Mouse (Mus musculus) intestine, embryonic 15.5 days (tissue): ENCODE measurements around the gene Gm28305. TPM values are rescaled to one million over a fixed set of nuclear protein-coding genes. Genes with fewer than 3 reads are reported as not detected.

Experiments used
- ATAC-seq: fragments of 200-750 bp; cut with Nextera tagmentation; 2 replicates; pipeline ENCODE4 v1.8.0; 2017; ENCODE audit warnings: moderate TSS enrichment, moderate library complexity
- H3K27ac ChIP-seq: fragments of 300-500 bp; sonication (generic); 2 replicates; pipeline ENCODE4 v1.5.1; 2015; ENCODE audit warnings: mild to moderate bottlenecking, inconsistent platforms
- H3K27me3 ChIP-seq: fragments of 300-500 bp; sonication (generic); replicated peaks from 2 replicates; pipeline ENCODE4 v1.6.1; 2015; ENCODE audit warnings: inconsistent platforms
- H3K36me3 ChIP-seq: fragments of 300-500 bp; sonication (generic); 2 replicates; pipeline ENCODE4 v1.6.1; 2015; ENCODE audit warnings: inconsistent platforms
- H3K4me1 ChIP-seq: fragments of 300-500 bp; sonication (generic); replicated peaks from 2 replicates; pipeline ENCODE4 v1.6.1; 2015; ENCODE audit warnings: inconsistent platforms
- H3K4me2 ChIP-seq: fragments of 300-500 bp; sonication (generic); replicated peaks from 2 replicates; pipeline ENCODE4 v1.6.1; 2015; ENCODE audit warnings: mild to moderate bottlenecking, inconsistent platforms
- H3K4me3 ChIP-seq: fragments of 300-500 bp; sonication (generic); replicated peaks from 2 replicates; pipeline ENCODE4 v1.5.1; 2015; ENCODE audit warnings: inconsistent platforms
- H3K9ac ChIP-seq: fragments of 300-500 bp; sonication (generic); 2 replicates; pipeline ENCODE4 v1.6.1; 2015; ENCODE audit warnings: inconsistent platforms
- H3K9me3 ChIP-seq: fragments of 300-500 bp; sonication (generic); 2 replicates; pipeline ENCODE4 v1.6.1; 2016; ENCODE audit warnings: inconsistent platforms
- WGBS: fragments of 180-500 bp; shearing (Covaris S2); methylation state at CpG from one replicate; pipeline ENCODE4 v1.1.7; 2015; 5-methylcytosine and 5-hydroxymethylcytosine counted together
- polyA plus RNA-seq: library from polyadenylated mRNA; unstranded; fragments of >200 nt; fragmentation: Nextera tagmentation; extraction: Ambion mirVana; gene quantifications from 2 replicates; pipeline ENCODE4 v1.2.1, GENCODE M21; 2015

Gm28305 gene
- polyA plus RNA-seq, 1 experiment from 2014 or later, result not detected

DNA sequence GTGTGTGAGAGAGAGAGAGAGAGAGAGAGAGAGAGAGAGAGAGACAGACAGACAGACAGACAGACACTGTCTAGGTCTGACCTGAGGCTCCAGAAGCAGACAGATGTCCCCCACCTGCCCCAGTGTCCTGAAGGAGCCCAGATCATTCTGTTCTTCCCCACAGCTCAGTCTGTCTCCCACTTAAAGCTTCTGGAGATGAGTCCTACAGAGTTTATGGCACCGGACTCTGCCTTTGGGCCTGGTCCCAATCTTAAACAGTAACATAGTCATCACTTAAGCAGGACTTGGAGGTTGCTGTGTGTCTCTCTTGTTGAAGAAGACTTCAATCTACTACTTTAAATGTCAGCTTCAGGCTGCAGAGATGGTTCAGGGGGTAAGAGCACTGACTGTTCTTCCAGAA is 38.3 kb downstream of the Gm28305 start:
- Histone ChIP-seq H3K4me3 (no peak overlapping the region), H3K36me3 (no peaks in the 10 kb centered on the region), H3K27me3 (no peaks in the 10 kb centered on the region), H3K27ac (no peak overlapping the region), H3K9me3 (no peaks in the 10 kb centered on the region), H3K9ac (no peak overlapping the region), H3K4me2 (no peak overlapping the region), H3K4me1 (no peaks in the 10 kb centered on the region)
- WGBS, result 93% methylated on average over 1 of the region's 1 CpGs
- no peak for ATAC-seq

DNA sequence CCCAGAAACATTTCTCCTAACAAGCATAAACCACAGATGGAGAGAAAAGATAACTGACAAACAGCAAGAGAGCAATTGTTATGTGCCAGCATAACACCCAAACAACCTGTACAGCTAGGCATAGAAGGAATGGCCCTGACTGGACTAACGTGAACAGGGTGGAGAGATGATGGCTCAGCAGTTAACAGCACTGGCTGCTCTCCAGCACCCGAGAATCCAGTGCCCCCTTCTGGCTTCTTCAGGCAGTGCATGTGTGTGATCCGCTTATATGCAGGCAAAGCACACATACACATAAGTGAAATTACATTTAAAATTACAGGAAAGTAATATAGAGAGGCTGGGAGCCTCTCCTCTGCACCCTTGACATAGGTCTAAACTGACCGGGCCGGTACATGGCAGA is 38.9 kb downstream of the Gm28305 start:
- H3K27me3 ChIP-seq, result no peaks in the 10 kb centered on the region
- H3K9ac ChIP-seq, result no peak overlapping the region
- WGBS, result 52% methylated on average over 5 of the region's 5 CpGs
- H3K36me3 ChIP-seq, result no peaks in the 10 kb centered on the region
- H3K9me3 ChIP-seq, result no peaks in the 10 kb centered on the region
- H3K4me2 ChIP-seq, result no peak overlapping the region
- no peak overlapping the region for H3K4me3 ChIP-seq
- H3K4me1 ChIP-seq, result no peaks in the 10 kb centered on the region
- H3K27ac ChIP-seq, result no peak overlapping the region
- ATAC-seq, result peak; percentile 63; the same call in 1 of the 2 replicates

DNA sequence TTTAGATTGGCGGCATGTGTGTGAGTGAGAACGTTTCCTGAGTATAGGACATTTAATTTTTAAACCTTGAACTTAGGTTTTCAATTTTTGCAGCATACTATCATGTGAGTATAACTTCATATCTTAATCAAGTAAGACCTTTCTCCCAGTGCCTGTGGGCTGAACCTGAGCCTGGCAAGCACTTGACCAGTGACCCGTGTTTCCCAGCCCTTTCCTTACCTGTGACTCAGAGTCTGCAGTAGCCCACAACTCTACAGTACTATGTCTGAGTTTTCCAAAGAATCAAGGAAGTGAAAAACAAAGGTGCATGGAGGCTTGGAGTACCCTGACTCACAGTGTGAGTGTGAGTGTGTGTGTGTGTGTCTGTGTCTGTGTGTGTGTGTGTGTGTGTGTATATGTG is 39.6 kb downstream of the Gm28305 start:
- no peak overlapping the region for H3K4me3 ChIP-seq
- WGBS, result 74% methylated on average over 3 of the region's 3 CpGs
- no peak overlapping the region for H3K27ac ChIP-seq
- ATAC-seq, result no peak
- H3K4me1 ChIP-seq, result no peaks in the 10 kb centered on the region
- no peak overlapping the region for H3K4me2 ChIP-seq
- H3K9ac ChIP-seq, result no peak overlapping the region
- H3K27me3 ChIP-seq, result no peaks in the 10 kb centered on the region
- H3K36me3 ChIP-seq, result no peaks in the 10 kb centered on the region
- H3K9me3 ChIP-seq, result no peaks in the 10 kb centered on the region

DNA sequence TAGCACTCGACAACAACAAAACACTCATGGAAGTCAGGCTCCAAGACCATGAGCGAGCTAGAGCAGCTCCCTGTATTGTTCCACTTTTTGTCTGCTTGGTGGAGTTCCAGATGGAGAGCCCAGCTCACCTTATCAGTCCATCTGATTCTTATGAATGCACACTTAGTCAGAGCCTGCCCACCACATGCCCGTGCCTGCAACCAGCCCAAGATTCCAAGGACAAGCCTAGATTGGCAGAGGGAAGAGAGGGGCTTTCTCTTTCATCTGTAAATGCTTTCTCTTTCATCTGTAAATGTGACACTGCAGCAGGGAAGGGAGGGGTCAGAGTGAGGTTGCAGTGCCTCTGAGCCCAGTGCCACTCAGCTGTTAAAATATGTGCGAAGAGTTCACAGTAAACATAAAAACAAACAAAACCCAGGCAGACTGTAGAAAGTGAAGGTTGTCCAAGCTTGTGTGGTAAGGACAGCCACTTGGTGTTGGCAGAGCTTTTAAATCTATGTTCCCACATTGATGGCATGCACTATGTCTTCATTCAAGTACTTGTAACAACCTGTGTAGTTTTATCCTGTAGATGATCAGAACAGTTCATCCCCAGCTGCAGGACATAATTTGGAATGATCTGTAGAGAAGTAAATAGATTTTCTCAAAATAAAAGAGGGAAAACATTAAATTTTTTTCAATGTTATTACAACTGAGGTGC is 45.4 kb downstream of the Gm28305 start:
- Histone ChIP-seq H3K9me3 (no peaks in the 10 kb centered on the region), H3K36me3 (no peaks in the 10 kb centered on the region), H3K4me2 (no peak overlapping the region), H3K4me3 (no peak overlapping the region), H3K27ac (no peak overlapping the region), H3K4me1 (no peaks in the 10 kb centered on the region), H3K9ac (no peak overlapping the region), H3K27me3 (no peaks in the 10 kb centered on the region)
- ATAC-seq, result no peak
- 67% methylated on average over 4 of the region's 4 CpGs for WGBS

DNA sequence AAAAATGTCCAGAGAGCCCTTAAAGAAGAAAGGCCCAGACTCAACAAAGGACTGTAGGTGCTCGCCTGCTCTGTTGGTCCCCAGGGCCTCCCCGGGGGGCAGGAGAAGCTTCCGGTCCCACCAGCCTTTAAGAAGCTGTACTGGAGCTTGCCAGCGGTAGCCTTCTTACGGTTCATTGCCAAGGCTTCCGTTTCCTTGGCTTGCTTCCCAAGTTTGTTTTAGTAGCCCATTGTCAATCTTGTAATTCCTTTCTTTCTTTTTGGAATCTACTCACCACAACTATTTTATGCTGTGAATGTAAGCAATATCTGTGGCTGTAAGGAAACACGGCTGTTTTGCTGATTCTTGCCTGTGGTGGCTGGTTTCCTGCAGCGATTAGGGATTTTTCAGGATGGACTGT is 48.1 kb downstream of the Gm28305 start:
- Histone ChIP-seq H3K27me3 (no peaks in the 10 kb centered on the region), H3K4me2 (no peak overlapping the region), H3K4me3 (no peak overlapping the region), H3K36me3 (no peaks in the 10 kb centered on the region), H3K9ac (no peak overlapping the region), H3K4me1 (no peaks in the 10 kb centered on the region), H3K9me3 (no peaks in the 10 kb centered on the region), H3K27ac (no peak overlapping the region)
- ATAC-seq, result no peak
- WGBS, result 72% methylated on average over 8 of the region's 8 CpGs

DNA sequence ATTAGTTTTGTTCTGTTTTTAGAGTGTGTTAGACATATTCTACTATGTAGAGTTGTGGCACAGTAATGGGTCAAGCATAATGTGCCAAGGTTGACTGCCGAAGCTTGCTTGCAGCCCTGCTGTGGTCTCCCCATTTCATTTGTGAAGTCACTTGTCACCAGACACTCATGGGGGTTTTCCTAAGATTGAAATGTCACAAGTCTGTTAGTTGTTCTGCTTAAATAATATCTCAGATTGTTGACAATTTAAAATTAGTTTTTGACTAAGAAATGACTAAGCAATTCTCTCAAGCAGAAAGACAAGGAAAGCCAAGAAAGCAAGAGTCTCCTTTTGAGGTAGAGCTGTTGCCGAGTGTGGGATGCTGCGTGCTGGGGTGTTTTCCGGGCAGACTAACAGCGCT is 52.5 kb downstream of the Gm28305 start:
- H3K27me3 ChIP-seq, result no peaks in the 10 kb centered on the region
- no peak overlapping the region for H3K9ac ChIP-seq
- no peaks in the 10 kb centered on the region for H3K9me3 ChIP-seq
- H3K4me3 ChIP-seq, result no peak overlapping the region
- H3K36me3 ChIP-seq, result no peaks in the 10 kb centered on the region
- no peak overlapping the region for H3K4me2 ChIP-seq
- no peak overlapping the region for H3K27ac ChIP-seq
- ATAC-seq, result no peak
- 93% methylated on average over 5 of the region's 5 CpGs for WGBS
- H3K4me1 ChIP-seq, result no peaks in the 10 kb centered on the region

DNA sequence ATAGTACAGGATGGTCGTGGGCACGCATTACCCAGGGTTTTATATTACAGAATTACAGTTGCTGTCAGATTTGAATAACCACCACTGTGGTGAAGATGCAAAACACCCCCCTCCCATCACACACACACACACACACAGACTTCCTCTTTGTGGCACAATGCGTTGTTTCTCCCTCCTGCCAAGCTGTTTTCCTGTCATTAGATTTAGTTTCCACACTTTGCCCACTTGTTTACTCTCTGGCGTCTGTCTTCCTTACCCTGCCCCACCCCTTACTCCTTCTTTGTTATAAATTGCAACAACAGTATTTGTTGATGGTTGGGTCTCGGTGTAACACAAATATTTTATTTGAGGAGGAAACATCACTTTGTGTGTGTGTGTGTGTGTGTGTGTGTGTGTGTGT is 57.8 kb downstream of the Gm28305 start:
- H3K4me1 ChIP-seq, result no peaks in the 10 kb centered on the region
- WGBS, result 48% methylated on average over 5 of the region's 5 CpGs
- no peaks in the 10 kb centered on the region for H3K36me3 ChIP-seq
- no peak overlapping the region for H3K9ac ChIP-seq
- H3K9me3 ChIP-seq, result no peaks in the 10 kb centered on the region
- H3K27ac ChIP-seq, result no peak overlapping the region
- no peaks in the 10 kb centered on the region for H3K27me3 ChIP-seq
- H3K4me3 ChIP-seq, result no peak overlapping the region
- ATAC-seq, result no peak
- H3K4me2 ChIP-seq, result no peak overlapping the region

DNA sequence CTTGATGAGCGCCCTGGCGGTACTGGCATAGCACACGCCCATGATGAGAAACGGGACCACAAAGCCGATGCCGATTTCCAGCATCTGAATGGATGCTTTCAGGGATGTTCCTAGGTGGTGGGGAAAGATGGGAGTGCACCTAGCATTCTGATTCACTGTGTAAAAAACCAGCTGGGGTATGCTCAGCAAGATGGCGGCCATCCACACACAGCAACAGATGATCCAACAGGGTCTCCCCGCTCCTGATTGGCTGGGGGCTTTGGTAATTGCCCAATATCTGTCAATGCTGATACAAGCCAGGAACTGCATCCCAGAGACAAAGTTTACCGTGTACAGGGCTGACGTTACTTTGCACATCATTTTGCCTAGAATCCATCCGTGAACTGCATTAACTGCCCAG is 58.6 kb downstream of the Gm28305 start:
- Histone ChIP-seq H3K36me3 (no peaks in the 10 kb centered on the region), H3K9ac (no peak overlapping the region), H3K4me1 (no peaks in the 10 kb centered on the region), H3K27ac (no peak overlapping the region), H3K4me2 (no peak overlapping the region), H3K4me3 (no peak overlapping the region), H3K27me3 (no peaks in the 10 kb centered on the region), H3K9me3 (no peaks in the 10 kb centered on the region)
- 82% methylated on average over 11 of the region's 11 CpGs for WGBS
- ATAC-seq, result no peak

DNA sequence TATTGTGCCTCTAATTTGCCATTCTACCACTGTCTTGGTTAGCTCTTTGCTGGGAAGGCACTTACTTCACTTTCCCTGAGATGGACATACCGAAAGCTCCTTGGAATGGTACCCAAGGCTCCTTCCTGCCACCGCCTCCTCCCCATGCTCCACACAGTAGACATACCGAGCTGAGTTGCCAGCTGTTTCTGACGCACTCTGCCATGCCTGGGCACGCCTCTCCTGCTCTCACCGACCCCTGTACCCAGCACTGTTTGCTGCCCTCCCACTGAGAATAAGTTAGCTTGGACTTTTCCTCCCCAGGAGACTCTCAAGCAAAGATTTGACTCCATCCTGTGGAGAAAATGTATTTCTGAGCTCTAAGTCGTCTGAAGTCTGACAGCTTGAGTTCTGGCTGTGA is 60.4 kb downstream of the Gm28305 start:
- Histone ChIP-seq H3K36me3 (no peaks in the 10 kb centered on the region), H3K4me2 (no peak overlapping the region), H3K4me3 (no peak overlapping the region), H3K9me3 (no peaks in the 10 kb centered on the region), H3K27ac (no peak overlapping the region), H3K4me1 (no peaks in the 10 kb centered on the region), H3K9ac (no peak overlapping the region), H3K27me3 (no peaks in the 10 kb centered on the region)
- ATAC-seq, result no peak
- 63% methylated on average over 7 of the region's 7 CpGs for WGBS

DNA sequence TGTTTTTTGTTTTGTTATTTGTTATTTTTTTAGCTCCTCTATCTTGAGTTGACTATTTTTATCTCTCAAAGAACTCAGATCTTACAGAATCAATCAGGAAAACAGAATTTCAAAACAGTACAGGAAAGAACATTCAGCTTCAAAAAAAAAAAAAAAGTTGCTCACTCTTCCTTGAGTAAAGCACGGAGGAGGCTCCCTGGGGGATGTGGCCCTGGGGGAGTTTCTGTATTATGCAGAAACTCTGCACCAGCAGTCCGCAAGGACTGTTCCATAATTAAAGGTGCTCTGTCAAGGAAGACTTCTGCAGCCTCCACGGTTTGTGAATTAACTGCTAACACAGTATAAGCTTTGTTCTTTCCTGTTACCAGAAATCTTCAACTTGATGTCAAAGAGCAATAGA is 61.0 kb downstream of the Gm28305 start:
- ATAC-seq, result no peak
- 45% methylated on average over 3 of the region's 3 CpGs for WGBS
- Histone ChIP-seq H3K27ac (no peak overlapping the region), H3K9ac (no peak overlapping the region), H3K4me3 (no peak overlapping the region), H3K4me1 (no peaks in the 10 kb centered on the region), H3K9me3 (no peaks in the 10 kb centered on the region), H3K4me2 (no peak overlapping the region), H3K27me3 (no peaks in the 10 kb centered on the region), H3K36me3 (no peaks in the 10 kb centered on the region)

DNA sequence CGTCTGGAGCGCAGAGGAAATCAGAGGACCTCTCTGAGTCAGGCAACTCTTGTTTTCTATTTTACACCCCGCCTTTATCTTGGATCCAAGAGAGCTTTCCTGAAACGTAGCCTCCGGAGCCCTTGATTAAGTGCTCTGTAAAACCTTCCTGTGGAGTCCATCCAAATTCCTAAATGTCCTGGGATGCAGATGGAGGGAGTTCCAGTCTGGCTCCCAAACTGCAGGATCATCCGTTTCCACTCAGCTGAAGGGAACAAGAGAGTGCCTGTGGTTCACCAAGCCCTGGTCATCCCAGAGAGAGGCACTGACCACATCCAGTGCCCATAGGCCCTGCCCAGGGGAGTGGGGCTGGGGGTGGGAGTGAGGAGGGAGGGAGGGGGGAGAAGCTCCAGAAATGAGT is 61.8 kb downstream of the Gm28305 start:
- ATAC-seq, result 0 out of 2 replicates have a peak, but pooled peaks have one; percentile 31
- H3K27ac ChIP-seq, result no peak overlapping the region
- no peaks in the 10 kb centered on the region for H3K36me3 ChIP-seq
- H3K4me2 ChIP-seq, result no peak overlapping the region
- H3K4me1 ChIP-seq, result no peaks in the 10 kb centered on the region
- H3K27me3 ChIP-seq, result no peaks in the 10 kb centered on the region
- no peak overlapping the region for H3K9ac ChIP-seq
- no peaks in the 10 kb centered on the region for H3K9me3 ChIP-seq
- no peak overlapping the region for H3K4me3 ChIP-seq
- WGBS, result 42% methylated on average over 6 of the region's 6 CpGs

DNA sequence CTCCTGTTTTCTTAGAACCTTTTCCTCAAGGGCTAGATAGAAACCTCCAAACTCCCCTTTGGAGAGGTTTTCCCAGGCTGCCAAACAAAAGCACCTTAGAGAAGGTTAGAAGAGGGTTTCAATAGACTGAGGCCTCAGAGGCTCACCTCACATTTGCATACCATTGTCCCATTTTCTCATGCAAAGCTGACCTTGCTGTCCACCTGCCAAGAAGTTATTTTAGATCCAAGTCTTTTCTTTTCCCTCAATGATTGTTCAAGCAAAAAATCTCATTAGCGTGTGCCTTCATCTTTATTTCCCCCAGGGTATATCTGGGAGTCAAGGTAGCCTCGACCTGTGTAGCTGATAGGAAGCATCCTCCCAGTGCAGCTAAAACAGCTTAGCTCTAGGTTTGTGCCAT is 62.4 kb downstream of the Gm28305 start:
- Histone ChIP-seq H3K4me3 (no peak overlapping the region), H3K27ac (no peak overlapping the region), H3K36me3 (no peaks in the 10 kb centered on the region), H3K9ac (no peak overlapping the region), H3K9me3 (no peaks in the 10 kb centered on the region), H3K4me2 (no peak overlapping the region), H3K27me3 (no peaks in the 10 kb centered on the region), H3K4me1 (no peaks in the 10 kb centered on the region)
- no peak for ATAC-seq
- WGBS, result 56% methylated on average over 2 of the region's 2 CpGs

DNA sequence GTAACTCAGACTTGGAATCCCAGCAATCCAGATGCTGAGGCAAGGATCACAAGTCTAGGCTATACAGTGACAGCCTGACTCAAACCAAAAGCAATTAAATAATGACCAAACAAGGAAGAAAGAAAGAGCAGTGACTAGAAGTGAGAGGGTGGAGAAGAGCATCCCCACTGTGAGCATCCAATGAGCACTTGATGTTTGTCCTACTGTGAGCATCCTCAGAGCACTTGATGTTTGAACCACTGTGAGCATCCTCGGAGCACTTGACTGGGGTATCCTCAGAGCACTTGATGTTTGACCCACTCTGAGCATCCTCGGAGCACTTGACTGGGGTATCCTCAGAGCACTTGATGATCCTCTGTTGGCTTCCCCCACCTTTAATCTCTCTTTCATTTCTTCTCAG is 64.5 kb downstream of the Gm28305 start:
- Histone ChIP-seq H3K36me3 (no peaks in the 10 kb centered on the region), H3K27ac (no peak overlapping the region), H3K9me3 (no peaks in the 10 kb centered on the region), H3K27me3 (no peaks in the 10 kb centered on the region), H3K9ac (no peak overlapping the region), H3K4me1 (no peaks in the 10 kb centered on the region), H3K4me2 (no peak overlapping the region), H3K4me3 (no peak overlapping the region)
- 90% methylated on average over 2 of the region's 2 CpGs for WGBS
- ATAC-seq, result no peak
